Mouse (Mus musculus) brain, embryonic 14.5 days (tissue): ENCODE measurements at regions not wholly inside any gene's neighbourhood (a gene's known extent, or its start where the extent isn't known, plus 50 kb on each side); places are given as distances from the start of the nearest gene placed in this dataset.

Source experiments
- DNase-seq: peaks from one replicate; pipeline ENCODE4 v3.0.0-alpha.2; 2011; ENCODE audit warnings: low read depth
- CTCF ChIP-seq: fragments of 200-500 bp; IDR thresholded peaks from 2 replicates; pipeline ENCODE4 v1.5.1; 2012; ENCODE audit warnings: inconsistent platforms, mild to moderate bottlenecking, moderate library complexity, borderline replicate concordance; ENCODE audit not compliant: insufficient read depth, insufficient read length; ENCODE audit errors: extremely low read depth
- POLR2A ChIP-seq: fragments of 200-500 bp; IDR thresholded peaks from 2 replicates; pipeline ENCODE4 v1.6.1; 2012; ENCODE audit warnings: mild to moderate bottlenecking, inconsistent platforms, borderline replicate concordance; ENCODE audit not compliant: poor library complexity, insufficient read depth, insufficient read length, severe bottlenecking; ENCODE audit errors: extremely low read depth

DNA sequence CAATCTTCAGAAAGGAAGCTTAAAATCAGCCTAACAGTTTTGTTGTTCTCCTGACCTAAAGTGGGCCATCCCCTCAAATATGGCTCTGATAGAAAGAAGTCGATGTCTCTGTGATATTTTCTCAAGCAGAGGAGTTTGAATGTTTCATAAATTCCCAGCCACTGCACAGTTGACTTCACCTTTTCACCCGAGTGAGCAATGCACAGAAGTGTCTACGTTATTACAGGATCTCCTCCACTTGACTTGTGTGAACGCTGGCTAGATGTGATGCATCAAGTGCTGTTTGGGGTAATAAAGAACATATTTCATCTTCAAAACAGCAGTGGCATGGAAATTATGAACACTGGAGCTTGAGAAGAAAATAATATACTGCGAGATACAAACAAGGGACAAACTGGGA, 651.9 kb upstream of the Lrrn3 start:
- no peak for DNase-seq
- TF ChIP-seq CTCF: no peak
- no peak for TF ChIP-seq POLR2A

GRCm38 (mm10) chr12:42137764-42138163, 651.5 kb upstream of the Lrrn3 start:
- no peak for TF ChIP-seq CTCF
- TF ChIP-seq POLR2A: no peak
- DNase-seq: peak; percentile 94

DNA sequence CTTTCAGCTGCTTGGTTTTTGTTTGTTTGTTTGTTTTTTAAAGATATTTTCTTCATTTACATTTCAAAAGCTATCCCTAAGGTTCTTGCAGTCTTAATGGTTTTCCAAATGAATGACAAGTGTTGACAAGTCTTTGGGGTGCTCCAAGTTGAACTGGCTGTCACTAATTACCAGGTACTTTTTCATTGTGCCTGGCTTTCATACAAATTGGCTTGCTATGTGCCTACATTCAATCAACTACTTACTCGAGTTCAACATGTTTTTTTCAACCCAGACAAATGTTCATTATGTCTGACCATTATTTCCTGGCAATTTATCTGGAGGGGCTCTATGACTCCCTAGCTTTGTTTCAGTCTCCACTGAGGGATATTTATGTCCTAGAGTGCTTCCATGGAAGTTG, 614.0 kb upstream of the Lrrn3 start:
- DNase-seq: peak; percentile 70
- TF ChIP-seq POLR2A (no peak), CTCF (no peak)

- TF ChIP-seq CTCF (no peak), POLR2A (no peak)
- peak; percentile 35 for DNase-seq
Observed at GRCm38 (mm10) chr12:42070401-42070800, 584.2 kb upstream of the Lrrn3 start.

GRCm38 (mm10) chr12:42063745-42064144, 577.5 kb upstream of the Lrrn3 start:
- no peak for DNase-seq
- TF ChIP-seq CTCF (no peak), POLR2A (no peak)

GRCm38 (mm10) chr12:42049056-42049455, 562.8 kb upstream of the Lrrn3 start:
- DNase-seq: no peak
- TF ChIP-seq POLR2A (no peak), CTCF (no peak)

DNA sequence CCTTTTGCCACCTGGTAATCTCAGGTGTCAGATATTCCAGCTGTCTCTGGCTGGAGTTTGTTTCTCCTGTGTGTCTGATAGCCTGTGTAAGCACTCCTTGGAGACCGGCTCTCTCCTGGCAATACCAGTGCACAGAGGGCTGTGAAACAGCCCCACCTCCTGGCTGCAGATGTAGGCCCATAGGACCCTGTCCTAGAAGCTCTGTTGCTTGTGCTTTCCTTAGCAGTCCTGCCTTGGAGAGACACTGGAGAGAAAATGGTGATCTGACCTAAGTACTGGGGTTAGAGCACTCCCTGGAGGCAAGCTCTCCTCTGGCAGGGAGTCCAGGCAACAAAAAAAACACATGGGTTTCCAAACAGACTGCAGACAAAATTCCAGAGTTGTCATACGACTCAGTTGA, 541.6 kb upstream of the Lrrn3 start:
- TF ChIP-seq CTCF (peak; percentile 23; the same call in 1 of the 2 replicates), POLR2A (no peak)

DNA sequence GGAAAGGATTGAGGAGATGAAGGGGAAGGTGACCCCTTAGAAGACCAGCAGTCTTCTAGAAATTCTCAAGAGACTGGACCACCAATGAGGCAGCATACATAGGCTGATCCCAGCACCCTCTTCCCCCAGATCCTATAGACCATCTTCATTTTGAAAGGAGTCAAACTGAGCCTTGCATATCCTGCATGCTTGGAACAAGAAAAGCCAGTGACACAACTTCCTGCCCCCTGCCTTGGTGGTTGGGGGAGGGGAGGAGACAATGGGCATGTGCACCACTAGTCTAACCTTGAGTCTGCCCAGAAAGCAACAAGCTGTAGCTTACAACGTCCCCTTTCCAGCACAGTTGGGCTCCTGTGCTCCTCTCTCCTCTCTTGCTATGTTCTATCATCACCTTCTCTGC, 531.3 kb upstream of the Lrrn3 start:
- TF ChIP-seq POLR2A (no peak), CTCF (no peak)
- DNase-seq: no peak

More for the DNA sequence above, 541.6 kb upstream of the Lrrn3 start:
- peak; percentile 11 for DNase-seq

DNA sequence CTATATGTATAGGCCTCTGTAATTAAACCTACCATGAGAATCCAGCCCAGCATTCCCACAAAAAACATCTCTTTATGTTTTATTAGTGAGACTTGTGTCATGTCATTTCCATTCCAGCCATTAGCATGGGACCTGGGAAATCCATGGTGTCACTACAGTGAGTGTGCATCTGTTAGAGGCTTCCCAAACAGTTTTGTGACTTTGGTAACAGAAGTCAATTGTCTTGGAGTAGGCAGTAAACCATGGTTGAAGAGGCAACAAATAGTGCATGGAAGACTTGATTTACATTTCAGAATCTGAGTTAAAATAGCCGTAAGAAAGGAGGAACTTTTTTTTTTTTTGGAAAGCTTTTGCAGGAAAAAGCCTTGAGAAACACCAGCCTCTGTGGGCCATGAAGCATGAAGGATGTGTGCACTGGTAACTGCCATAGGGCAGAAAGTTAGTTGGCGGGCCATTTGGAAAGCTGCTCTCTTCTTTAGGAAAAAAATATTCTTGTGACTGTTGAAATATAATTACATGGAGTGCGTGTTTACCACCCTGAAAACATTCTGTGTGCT, 522.7 kb upstream of the Lrrn3 start:
- TF ChIP-seq POLR2A: no peak
- no peak for TF ChIP-seq CTCF
- no peak for DNase-seq

- no peak for TF ChIP-seq POLR2A
- TF ChIP-seq CTCF: no peak
- no peak for DNase-seq
Observed at GRCm38 (mm10) chr12:42006912-42007311, 520.7 kb upstream of the Lrrn3 start.
